Mouse (Mus musculus): Measurements from ENCODE around the gene Meaf6. TPM values are rescaled to one million over a fixed set of nuclear protein-coding genes. Genes with fewer than 3 reads are reported as not detected.
A peak's percentile ranks its signal among the peaks of the same experiment; 100 is the strongest.

The Meaf6 gene
- polyA plus RNA-seq, 1 experiment, result 39.9 TPM

DNA sequence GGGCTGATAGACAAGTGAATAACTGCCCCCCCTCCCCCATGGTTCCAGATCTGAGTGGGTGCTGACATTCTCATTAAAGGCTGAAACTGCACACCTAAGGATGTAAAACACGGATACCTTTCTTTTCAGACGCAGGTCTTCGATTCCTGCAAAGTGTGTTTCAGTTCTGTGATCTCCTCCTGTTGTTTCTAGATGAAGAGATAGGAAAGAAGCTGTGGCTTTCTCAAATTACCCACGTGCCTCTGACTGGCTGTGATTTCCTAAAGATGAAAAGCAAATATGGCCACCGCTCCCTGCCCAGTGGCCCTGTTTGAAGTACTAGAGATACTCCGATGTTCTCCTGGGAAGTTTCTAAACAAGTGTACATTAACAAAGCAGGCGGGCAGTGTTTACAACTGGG is 53.4 kb downstream of the Meaf6 start:
- 61% methylated on average over 7 of the region's 7 CpGs for WGBS
- Histone ChIP-seq H3K27ac (ENCODE audit: control insufficient read depth, insufficient read depth, low read depth, low read length, poor library complexity) (no peak overlapping the region), H3K4me1 (ENCODE audit: control insufficient read depth, insufficient read depth, low read length) (no peaks in the 10 kb centered on the region; the same call in 1 of the 2 replicates), H3K4me3 (replicated peaks; ENCODE audit: control insufficient read depth, low read depth, low read length) (no peak overlapping the region)
- TF ChIP-seq CTCF (IDR thresholded peaks at IDR 0.05; ENCODE audit: control insufficient read depth, insufficient read depth, low read length), result no peak
- TF ChIP-seq POLR2A (IDR thresholded peaks at IDR 0.05; ENCODE audit: borderline replicate concordance, control insufficient read depth, low read depth, low read length), result no peak

DNA sequence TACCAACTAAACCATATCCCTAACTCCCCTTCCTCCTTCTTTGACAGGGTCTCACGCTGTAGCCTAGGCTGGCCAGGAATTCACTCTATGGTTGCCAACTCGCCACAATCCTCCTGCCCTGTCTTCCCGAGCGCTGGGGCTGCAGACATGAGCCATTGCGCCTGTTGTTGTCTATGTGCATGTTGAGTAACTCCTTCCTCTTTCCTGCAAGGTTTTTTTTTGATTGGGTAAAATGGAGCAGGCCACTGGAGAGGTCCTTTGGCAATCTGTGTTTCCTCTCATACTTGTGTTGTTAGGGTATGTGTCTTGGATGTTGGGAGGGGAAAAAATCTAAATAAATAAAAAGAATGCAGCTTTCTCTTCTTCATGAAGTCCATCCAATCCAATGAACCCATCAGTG is 59.3 kb downstream of the Meaf6 start:
- peaks cover 1% of the 10 kb centered on the region; the same call in 1 of the 2 replicates for H3K4me1 ChIP-seq (ENCODE audit: control insufficient read depth, insufficient read depth, low read length)
- peak overlapping the region; percentile 90 for H3K27ac ChIP-seq (ENCODE audit: control insufficient read depth, insufficient read depth, low read depth, low read length, poor library complexity)
- H3K4me3 ChIP-seq (replicated peaks; ENCODE audit: control insufficient read depth, low read depth, low read length), result no peak overlapping the region
- TF ChIP-seq CTCF (IDR thresholded peaks at IDR 0.05; ENCODE audit: control insufficient read depth, insufficient read depth, low read length) (no peak), POLR2A (IDR thresholded peaks at IDR 0.05; ENCODE audit: borderline replicate concordance, control insufficient read depth, low read depth, low read length) (no peak)
- 20% methylated on average over 5 of the region's 5 CpGs for WGBS

DNA sequence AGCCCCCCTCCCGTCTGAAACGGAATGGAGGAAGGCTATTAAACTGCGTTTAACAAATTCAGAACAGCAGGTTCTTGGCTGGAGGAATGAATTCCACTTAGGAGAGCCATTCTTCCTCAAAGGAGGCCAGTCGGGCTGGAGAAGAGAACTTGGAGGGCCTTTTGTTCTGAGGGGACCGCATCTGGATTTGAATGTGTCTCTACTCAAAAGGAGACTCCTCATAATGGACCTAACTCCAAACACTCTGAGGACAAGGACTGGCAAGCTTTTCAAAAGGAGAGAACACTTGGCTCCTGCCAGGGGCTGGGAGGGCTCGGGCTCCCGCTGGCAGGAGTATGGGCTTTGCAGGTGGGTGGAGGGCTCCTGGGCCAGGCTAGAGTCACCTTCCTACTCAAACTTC is 59.7 kb downstream of the Meaf6 start:
- Histone ChIP-seq H3K27ac (ENCODE audit: control insufficient read depth, insufficient read depth, low read depth, low read length, poor library complexity) (peak overlapping the region; percentile 90), H3K4me3 (replicated peaks; ENCODE audit: control insufficient read depth, low read depth, low read length) (no peak overlapping the region), H3K4me1 (ENCODE audit: control insufficient read depth, insufficient read depth, low read length) (peaks cover 1% of the 10 kb centered on the region; the same call in 1 of the 2 replicates)
- TF ChIP-seq POLR2A (IDR thresholded peaks at IDR 0.05; ENCODE audit: borderline replicate concordance, control insufficient read depth, low read depth, low read length) (no peak), CTCF (IDR thresholded peaks at IDR 0.05; ENCODE audit: control insufficient read depth, insufficient read depth, low read length) (no peak)
- WGBS, result 33% methylated on average over 7 of the region's 7 CpGs

- Histone ChIP-seq H3K4me3 (replicated peaks; ENCODE audit: control insufficient read depth, low read depth, low read length) (no peak overlapping the region), H3K4me1 (ENCODE audit: control insufficient read depth, insufficient read depth, low read length) (peaks cover 1% of the 10 kb centered on the region; the same call in 1 of the 2 replicates), H3K27ac (ENCODE audit: control insufficient read depth, insufficient read depth, low read depth, low read length, poor library complexity) (peak overlapping the region; percentile 90)
- TF ChIP-seq CTCF (IDR thresholded peaks at IDR 0.05; ENCODE audit: control insufficient read depth, insufficient read depth, low read length), result no peak
- peak; percentile 25; the same call in 1 of the 2 replicates for TF ChIP-seq POLR2A (IDR thresholded peaks at IDR 0.05; ENCODE audit: borderline replicate concordance, control insufficient read depth, low read depth, low read length)
- WGBS, result 3% methylated on average over 10 of the region's 10 CpGs
These were observed 60.3 kb downstream of the Meaf6 start for GRCm38 (mm10) chr4:125145213-125145612.

- WGBS, result 85% methylated on average over 4 of the region's 4 CpGs
- Histone ChIP-seq H3K4me1 (ENCODE audit: control insufficient read depth, insufficient read depth, low read length) (peaks cover 1% of the 10 kb centered on the region; the same call in 1 of the 2 replicates), H3K27ac (ENCODE audit: control insufficient read depth, insufficient read depth, low read depth, low read length, poor library complexity) (no peak overlapping the region), H3K4me3 (replicated peaks; ENCODE audit: control insufficient read depth, low read depth, low read length) (no peak overlapping the region)
- TF ChIP-seq POLR2A (IDR thresholded peaks at IDR 0.05; ENCODE audit: borderline replicate concordance, control insufficient read depth, low read depth, low read length) (no peak), CTCF (IDR thresholded peaks at IDR 0.05; ENCODE audit: control insufficient read depth, insufficient read depth, low read length) (no peak)
These were observed 63.0 kb downstream of the Meaf6 start for GRCm38 (mm10) chr4:125147970-125148369.

- Histone ChIP-seq H3K4me3 (replicated peaks; ENCODE audit: control insufficient read depth, low read depth, low read length) (no peak overlapping the region), H3K27ac (ENCODE audit: control insufficient read depth, insufficient read depth, low read depth, low read length, poor library complexity) (no peak overlapping the region), H3K4me1 (ENCODE audit: control insufficient read depth, insufficient read depth, low read length) (no peaks in the 10 kb centered on the region; the same call in 1 of the 2 replicates)
- WGBS, result 63% methylated on average over 5 of the region's 5 CpGs
- TF ChIP-seq CTCF (IDR thresholded peaks at IDR 0.05; ENCODE audit: control insufficient read depth, insufficient read depth, low read length) (no peak), POLR2A (IDR thresholded peaks at IDR 0.05; ENCODE audit: borderline replicate concordance, control insufficient read depth, low read depth, low read length) (no peak)
These were observed 64.5 kb downstream of the Meaf6 start for GRCm38 (mm10) chr4:125149460-125149859.

- WGBS, result 85% methylated on average over 6 of the region's 6 CpGs
- H3K27ac ChIP-seq (ENCODE audit: control insufficient read depth, insufficient read depth, low read depth, low read length, poor library complexity), result no peak overlapping the region
- no peak overlapping the region for H3K4me3 ChIP-seq (replicated peaks; ENCODE audit: control insufficient read depth, low read depth, low read length)
- TF ChIP-seq CTCF (IDR thresholded peaks at IDR 0.05; ENCODE audit: control insufficient read depth, insufficient read depth, low read length) (no peak), POLR2A (IDR thresholded peaks at IDR 0.05; ENCODE audit: borderline replicate concordance, control insufficient read depth, low read depth, low read length) (no peak)
- peaks cover 2% of the 10 kb centered on the region; the same call in 1 of the 2 replicates for H3K4me1 ChIP-seq (ENCODE audit: control insufficient read depth, insufficient read depth, low read length)
These were observed 67.5 kb downstream of the Meaf6 start for GRCm38 (mm10) chr4:125152469-125152868.

- H3K4me3 ChIP-seq (replicated peaks; ENCODE audit: control insufficient read depth, low read depth, low read length), result no peak overlapping the region
- TF ChIP-seq CTCF (IDR thresholded peaks at IDR 0.05; ENCODE audit: control insufficient read depth, insufficient read depth, low read length) (no peak), POLR2A (IDR thresholded peaks at IDR 0.05; ENCODE audit: borderline replicate concordance, control insufficient read depth, low read depth, low read length) (no peak)
- WGBS, result 69% methylated on average over 4 of the region's 4 CpGs
- no peak overlapping the region for H3K27ac ChIP-seq (ENCODE audit: control insufficient read depth, insufficient read depth, low read depth, low read length, poor library complexity)
- peaks cover 2% of the 10 kb centered on the region; the same call in 1 of the 2 replicates for H3K4me1 ChIP-seq (ENCODE audit: control insufficient read depth, insufficient read depth, low read length)
These were observed 68.8 kb downstream of the Meaf6 start for GRCm38 (mm10) chr4:125153659-125154241.

All from bone marrow, adult 2 months (tissue).